Mouse (Mus musculus) cerebellum, postnatal 10 days (tissue): Measurements from ENCODE around the gene Map4k2.
A peak's percentile ranks its signal among the peaks of the same experiment; 100 is the strongest.
"Not testable (repeated sequence)": the region's sequence is repeated elsewhere in the genome, so short reads cannot be mapped to it uniquely, and the experiment has no call there.

Source experiments
- DNase-seq, 2 experiments: peaks; one replicate each; pipeline ENCODE4 v3.0.0; 2021; ENCODE audit warnings: mixed read lengths in 2 of 2

The Map4k2 gene

DNA sequence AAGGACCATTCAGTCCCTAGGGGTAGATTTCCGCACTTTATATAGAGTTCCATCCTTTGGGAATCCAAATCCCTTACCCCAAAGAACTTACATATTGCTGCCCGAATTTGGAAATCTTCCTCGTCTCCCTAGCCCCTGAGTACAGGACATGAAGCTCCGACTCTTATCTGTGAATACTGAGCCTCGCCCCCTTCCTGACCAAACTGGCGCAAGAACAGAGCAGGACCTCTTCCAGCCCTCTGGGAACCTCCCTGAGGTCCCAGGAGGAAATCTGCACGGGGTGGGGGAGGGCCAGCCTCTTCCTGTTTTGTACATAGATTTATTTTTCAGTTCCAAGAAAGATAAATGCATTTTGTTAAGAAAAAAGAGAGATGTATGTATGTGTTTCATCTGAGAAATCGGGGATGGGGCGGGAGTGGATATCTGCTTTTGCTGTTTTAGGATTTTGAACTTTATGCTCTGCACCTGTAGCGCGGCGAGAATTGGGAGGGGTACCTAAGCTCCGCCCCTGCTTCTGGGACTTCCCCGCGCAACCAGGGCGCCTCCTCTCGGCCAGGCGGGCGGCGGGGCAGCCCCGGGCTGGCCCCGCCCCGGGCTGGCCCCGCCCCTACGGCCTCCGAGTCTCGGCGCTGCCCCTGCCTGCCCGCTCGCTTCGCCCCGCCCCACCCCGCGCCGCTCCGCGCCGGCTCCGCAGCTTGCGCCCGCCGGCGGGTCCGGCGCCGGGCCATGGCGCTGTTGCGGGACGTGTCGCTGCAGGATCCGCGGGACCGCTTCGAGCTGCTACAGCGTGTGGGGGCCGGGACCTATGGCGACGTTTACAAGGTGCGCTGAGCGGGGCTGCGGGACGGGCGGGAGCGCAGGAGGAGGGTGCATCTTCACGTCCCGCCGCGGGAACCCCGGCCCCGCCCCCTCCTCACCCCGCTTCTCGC is at the start of gene Map4k2:
TSS of gene Map4k2 (plus strand) at position 612 of the 929 bp plus-strand sequence.
- peak; percentile 85 to 91 for DNase-seq

DNA sequence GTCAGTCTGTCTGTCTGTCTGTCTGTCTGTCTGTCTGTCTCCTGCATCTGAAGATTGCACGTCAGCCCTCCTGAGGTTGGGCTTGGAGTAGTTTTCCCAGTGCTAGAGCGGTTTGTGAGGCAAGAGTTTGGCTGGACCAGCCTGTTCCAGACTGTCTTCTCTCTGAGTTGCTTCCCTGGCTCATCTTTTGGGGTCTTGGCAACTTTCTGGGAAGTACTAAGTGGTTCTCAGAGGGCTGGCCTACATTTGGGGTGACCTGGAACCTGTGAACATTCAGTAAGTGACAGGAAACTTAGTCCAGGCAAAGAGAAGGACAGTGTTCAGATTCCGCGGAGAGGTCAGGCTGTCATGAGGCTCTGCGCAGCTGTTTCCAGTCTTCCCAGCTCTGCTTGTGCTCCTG is 48.7 kb upstream of the Map4k2 start:
- DNase-seq, result no peak

- DNase-seq, result no peak
Measured at GRCm38 (mm10) chr19:6294301-6294700, 46.6 kb upstream of the Map4k2 start.

GRCm38 (mm10) chr19:6296551-6297210 is 44.3 kb upstream of the Map4k2 start:
- no peak for DNase-seq

GRCm38 (mm10) chr19:6297641-6298040 is 43.3 kb upstream of the Map4k2 start:
- DNase-seq, result no peak

DNA sequence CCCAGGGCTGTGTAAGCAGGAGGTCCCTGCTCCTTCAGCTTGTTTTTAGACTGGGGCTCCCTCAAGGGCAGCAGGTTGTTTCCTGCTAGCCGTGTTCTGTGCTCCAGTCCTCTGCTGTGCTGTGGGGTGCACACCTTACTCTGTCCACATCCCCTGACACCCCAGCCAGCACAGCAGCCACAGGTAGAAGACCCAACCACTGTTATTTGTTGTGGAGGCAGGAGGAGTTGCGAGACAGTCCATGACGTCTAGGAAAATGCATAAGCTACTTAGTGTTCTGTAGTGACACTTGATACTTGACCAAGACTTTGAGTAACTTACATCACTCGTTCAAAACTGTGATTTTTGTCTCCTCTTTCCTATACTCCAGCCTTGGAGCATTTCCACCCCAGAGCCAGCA is 41.9 kb upstream of the Map4k2 start:
- no peak for DNase-seq

DNA sequence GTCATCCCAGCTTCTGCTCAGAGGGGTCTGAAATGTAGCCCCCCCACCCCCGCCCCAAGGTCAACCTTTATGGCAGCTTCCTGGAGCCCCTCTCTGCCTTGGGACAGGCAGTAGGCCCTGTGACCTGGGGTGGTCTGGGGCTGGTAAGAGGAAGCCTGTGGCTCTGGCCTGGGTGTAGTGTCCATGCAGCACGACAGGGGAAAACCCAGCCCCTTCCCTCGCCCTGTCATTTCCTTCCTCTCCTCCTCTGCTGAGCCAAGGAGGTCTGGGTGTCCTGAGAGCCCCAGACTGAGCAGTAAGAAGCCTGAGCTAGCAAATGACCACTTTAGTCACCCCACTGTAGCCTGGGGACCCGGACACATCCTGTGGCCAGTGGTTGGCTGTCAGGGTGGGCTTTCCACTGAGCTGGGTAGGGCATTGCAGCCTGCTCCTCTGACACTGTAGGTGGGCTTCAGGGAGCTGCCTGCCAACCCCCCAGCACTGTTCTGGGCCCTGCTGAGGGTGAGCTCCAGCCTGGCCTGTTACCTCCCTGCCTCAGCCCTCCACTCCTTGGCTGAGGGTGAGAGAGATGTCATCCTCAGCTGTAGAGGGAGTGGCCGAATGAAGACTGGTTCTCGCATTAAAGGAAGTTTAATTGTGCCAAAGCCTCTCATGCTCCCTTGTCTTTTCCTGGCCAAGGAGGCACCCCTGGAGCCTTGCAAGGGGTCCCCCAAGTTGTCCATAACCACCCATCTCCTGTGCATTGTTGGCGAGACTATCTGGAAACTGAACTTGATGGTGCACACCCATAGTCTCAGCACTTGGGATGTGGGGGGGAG is 41.3 kb upstream of the Map4k2 start:
- DNase-seq, result no peak

- DNase-seq, result peak; percentile 71 to 75
Measured at GRCm38 (mm10) chr19:6300402-6300841, 40.5 kb upstream of the Map4k2 start.

- no peak for DNase-seq
Measured at GRCm38 (mm10) chr19:6302114-6302513, 38.8 kb upstream of the Map4k2 start.

GRCm38 (mm10) chr19:6302522-6302921 is 38.4 kb upstream of the Map4k2 start:
- DNase-seq, result peak; percentile 93 to 96

DNA sequence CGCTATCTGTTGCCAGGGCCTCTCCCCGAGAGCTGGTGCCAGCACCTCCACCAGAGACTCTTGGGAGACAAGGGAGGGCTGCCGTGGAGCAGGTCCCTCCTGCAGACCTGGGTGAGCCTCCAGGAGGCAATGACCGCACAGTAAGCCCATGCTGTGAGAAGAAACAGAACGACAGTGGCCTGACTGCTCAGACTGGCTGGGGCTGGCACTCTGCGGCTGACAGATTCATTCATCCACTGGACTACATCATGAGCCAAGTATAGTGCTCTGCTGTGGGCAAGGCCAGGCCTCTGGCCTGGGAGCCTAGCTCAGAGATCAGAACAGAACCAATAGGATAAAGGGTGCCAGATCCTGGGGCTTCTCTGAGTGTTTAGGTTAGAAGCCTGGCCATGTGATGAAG is 37.1 kb upstream of the Map4k2 start:
- peak; percentile 65 to 66 for DNase-seq

DNA sequence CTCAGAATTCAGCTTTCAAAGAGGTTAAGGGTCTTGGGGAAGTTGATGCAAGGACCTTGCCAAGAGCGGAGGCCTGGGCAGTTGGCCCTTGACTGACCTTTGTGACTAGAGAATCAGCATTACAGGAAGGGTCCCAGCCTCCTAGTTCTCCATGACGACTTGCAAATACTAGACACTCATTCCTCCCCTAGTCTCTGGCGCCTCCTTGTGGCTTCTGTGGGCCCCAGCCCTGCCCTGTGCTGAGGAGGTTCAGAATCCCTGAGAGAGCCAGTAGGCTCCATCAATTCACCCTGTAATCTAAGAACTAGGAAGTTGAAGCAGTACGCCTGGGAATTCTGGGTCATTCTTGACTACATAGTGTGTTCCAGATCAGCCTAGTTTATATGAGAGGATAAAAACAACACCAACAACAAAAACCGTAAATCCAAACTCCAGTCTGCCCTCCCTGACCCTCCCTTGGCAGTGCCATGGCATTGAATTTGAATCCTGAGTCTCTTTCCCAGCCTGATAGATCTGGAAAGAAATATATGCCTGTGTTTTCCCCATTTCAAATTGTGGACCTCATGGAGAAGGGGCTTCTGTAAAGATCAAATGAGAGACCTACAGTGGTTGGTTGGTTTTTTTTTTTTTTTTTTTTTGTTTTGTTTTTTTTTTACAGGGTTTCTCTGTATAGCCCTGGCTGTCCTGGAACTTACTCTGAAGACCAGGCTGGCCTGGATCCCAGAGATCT is 36.0 kb upstream of the Map4k2 start:
- peak; percentile 97 to 98 for DNase-seq

DNA sequence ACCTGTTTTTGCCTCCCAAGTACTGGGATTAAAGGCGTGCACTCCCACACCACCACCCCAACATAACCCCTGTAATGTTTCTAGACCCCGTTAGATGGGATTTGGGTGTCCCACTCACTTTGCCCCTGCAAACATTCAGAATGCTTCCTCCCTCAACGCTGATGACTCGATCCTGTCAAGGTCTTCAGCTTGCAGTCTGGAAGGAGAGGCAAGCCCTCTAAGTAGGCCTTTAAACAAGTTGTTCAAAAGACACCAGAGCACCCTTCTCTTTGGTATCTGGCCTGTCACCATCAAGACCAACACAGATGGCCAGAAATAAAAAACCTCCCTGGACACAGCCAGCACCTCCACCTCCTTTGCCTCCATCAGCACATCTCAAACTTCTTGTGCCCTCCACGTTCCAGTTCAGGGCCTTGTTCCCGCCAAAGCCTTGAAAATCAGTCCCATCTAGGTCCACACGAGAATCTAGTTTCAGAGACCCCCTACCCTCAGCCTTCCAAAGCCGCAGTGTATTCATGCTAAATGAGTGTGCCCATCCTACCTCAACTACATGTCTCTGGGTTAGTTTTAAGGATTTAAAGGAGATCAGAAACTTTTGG is 35.3 kb upstream of the Map4k2 start:
- DNase-seq, result no peak

DNA sequence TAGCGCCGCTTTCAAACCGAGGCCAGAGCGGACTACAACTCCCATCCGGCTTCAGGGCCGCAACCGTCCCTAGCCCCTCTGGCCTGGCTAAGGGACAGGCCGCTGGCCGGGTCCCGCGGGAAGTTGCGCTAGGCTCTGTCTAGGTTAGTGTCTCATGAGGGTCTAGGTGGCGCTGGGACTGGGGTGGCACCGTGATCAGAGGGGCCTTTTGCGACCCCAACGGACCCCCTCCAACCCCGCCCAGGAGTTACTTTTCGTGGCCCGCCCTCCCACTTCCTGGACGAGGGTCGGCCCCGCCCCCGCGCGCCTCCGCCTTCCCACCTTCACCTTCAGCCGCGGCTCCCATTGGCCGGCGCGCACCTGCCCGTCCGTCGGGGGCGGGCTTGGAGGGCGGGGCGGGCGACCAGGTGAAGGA is 34.8 kb upstream of the Map4k2 start, which contains the start of gene Cdc42bpg:
TSS of gene Cdc42bpg (plus strand) at position 320 of the 415 bp plus-strand sequence.
- DNase-seq, result peak; percentile 93 to 95

DNA sequence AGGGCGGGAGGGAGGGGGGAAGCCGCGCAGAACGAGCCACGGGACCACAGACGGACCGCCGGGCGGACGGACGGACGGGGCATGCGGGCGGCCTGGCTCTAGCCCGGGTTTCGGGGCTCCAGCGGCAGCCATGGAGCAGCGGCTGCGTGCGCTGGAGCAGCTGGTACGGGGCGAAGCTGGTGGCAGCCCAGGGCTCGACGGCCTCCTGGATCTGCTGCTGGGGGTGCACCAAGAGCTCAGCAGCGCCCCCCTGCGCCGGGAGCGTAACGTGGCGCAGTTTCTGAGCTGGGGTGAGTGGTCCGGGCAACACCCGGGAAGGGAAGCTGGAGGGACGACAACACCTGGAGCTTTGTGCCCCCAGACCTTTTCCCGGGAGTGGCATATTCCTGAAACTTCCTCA is 34.3 kb upstream of the Map4k2 start:
- DNase-seq, result peak; percentile 87 to 91

GRCm38 (mm10) chr19:6307733-6308531 is 33.0 kb upstream of the Map4k2 start:
- DNase-seq, result peak; percentile 56 to 57

GRCm38 (mm10) chr19:6310181-6310580 is 30.8 kb upstream of the Map4k2 start:
- DNase-seq, result no peak

- not testable (repeated sequence) for DNase-seq
Measured at GRCm38 (mm10) chr19:6311783-6312182, 29.2 kb upstream of the Map4k2 start.

- no peak for DNase-seq
Measured at GRCm38 (mm10) chr19:6313796-6314195, 27.1 kb upstream of the Map4k2 start.

- DNase-seq, result peak; percentile 55 to 57
Measured at GRCm38 (mm10) chr19:6314513-6314912, 26.4 kb upstream of the Map4k2 start.

DNA sequence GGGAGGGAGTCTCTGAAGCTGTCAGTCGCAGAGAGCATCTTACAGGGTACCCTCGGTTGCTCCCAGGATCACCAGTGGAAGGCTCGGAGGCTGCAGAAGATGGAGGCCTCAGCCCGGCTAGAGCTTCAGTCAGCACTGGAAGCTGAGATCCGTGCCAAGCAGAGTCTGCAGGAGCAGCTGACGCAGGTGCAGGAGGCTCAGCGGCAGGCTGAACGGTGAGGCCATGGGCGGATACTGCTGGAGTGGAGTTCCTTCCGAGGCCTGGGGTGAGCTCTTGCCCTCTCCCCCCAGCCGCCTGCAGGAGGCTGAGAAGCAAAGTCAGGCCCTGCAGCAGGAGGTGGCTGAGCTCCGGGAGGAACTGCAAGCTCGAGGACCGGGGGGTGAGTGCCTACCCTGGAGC is 25.4 kb upstream of the Map4k2 start:
- DNase-seq, result peak; percentile 66 to 71
